Mouse (Mus musculus) spleen, adult 2 months (tissue): ENCODE measurements around the gene Esyt1.
A peak's percentile ranks its signal among the peaks of the same experiment; 100 is the strongest.

Experiments used
- CTCF ChIP-seq: fragments of 200-500 bp; IDR thresholded peaks from 2 replicates; pipeline ENCODE4 v1.5.1; 2011; ENCODE audit warnings: mild to moderate bottlenecking, inconsistent platforms; ENCODE audit not compliant: insufficient read depth, insufficient read length, insufficient replicate concordance; ENCODE audit errors: extremely low read depth
- POLR2A ChIP-seq: fragments of 200-500 bp; IDR thresholded peaks from 2 replicates; pipeline ENCODE4 v1.6.1; 2011; ENCODE audit warnings: low read depth, low read length, inconsistent platforms

DNA sequence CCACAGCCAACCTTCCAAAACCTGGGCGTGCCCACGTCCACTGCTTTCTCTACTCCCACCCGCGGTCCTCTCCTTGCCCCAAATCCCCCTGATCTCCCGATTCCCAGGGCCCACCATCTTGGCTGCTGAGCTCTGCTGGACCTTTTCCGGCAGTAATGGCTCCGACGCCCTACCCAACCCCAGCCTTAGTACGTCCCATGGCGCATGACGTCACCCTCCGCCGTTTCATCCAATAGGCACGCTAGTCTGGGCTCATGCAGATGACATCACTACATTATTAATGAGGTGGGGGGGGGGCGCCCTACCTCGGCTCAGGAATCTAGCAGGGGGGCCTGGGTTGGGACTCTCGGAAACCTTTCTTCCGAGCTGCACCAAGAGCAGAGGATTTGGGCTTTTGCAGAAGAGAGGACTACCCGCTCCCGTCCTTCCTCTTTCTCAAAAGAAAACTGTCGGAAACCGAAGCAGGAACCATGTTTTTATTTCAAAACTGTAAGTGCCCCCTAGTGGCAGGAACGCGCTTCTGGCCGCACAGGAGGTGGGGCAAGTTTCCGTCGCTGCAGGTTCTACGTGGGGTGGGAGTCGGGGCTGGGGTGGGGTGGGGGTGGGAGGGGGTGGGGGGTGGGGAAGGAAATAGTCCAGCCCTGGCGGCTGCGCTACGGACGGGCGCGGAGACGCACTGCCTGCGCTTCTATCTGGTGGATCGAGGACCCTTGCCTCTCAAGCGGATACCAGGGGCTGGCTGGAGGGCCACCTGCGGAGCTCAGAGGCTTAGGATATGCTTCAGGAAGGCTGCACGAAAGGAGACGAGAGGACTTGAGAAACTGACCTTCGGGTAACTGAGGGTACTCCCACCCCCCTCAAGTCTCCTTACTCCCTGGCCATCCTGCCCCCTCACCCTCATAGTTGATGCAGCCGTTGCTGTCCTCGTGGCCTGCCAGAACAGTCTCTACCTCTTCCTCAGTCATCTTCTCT, 31.7 kb downstream of the Esyt1 start, which contains the start of gene Myl6:
- TF ChIP-seq CTCF (peak; percentile 75; the same call in 1 of the 2 replicates), POLR2A (peak; percentile 96)
